Mouse (Mus musculus) neural tube, embryonic 15.5 days (tissue): Measurements from ENCODE around the gene Duox2. TPM values are rescaled to one million over a fixed set of nuclear protein-coding genes. Genes with fewer than 3 reads are reported as not detected.

Experiments used
- ATAC-seq: fragments of 200-750 bp; cut with Nextera tagmentation; 2 replicates; pipeline ENCODE4 v1.8.0; 2017; ENCODE audit warnings: mild to moderate bottlenecking, moderate TSS enrichment, moderate library complexity; ENCODE audit not compliant: low FRiP score
- H3K27ac ChIP-seq: fragments of 300-500 bp; sonication (generic); replicated peaks from 2 replicates; pipeline ENCODE4 v1.5.1; 2015; ENCODE audit warnings: mild to moderate bottlenecking, inconsistent platforms
- H3K27me3 ChIP-seq: fragments of 300-500 bp; sonication (generic); replicated peaks from 2 replicates; pipeline ENCODE4 v1.6.1; 2015; ENCODE audit warnings: inconsistent platforms
- H3K36me3 ChIP-seq: fragments of 300-500 bp; sonication (generic); 2 replicates; pipeline ENCODE4 v1.6.1; 2015; ENCODE audit warnings: inconsistent platforms
- H3K4me1 ChIP-seq: fragments of 300-500 bp; sonication (generic); 2 replicates; pipeline ENCODE4 v1.6.1; 2015; ENCODE audit warnings: inconsistent platforms
- H3K4me2 ChIP-seq: fragments of 300-500 bp; sonication (generic); 2 replicates; pipeline ENCODE4 v1.6.1; 2015; ENCODE audit warnings: inconsistent platforms, mild to moderate bottlenecking, moderate library complexity
- H3K4me3 ChIP-seq: fragments of 300-500 bp; sonication (generic); replicated peaks from 2 replicates; pipeline ENCODE4 v1.5.1; 2015; ENCODE audit warnings: mild to moderate bottlenecking, inconsistent platforms
- H3K9ac ChIP-seq: fragments of 300-500 bp; sonication (generic); replicated peaks from 2 replicates; pipeline ENCODE4 v1.6.1; 2015; ENCODE audit warnings: mild to moderate bottlenecking, inconsistent platforms
- H3K9me3 ChIP-seq: fragments of 300-500 bp; sonication (generic); replicated peaks from 2 replicates; pipeline ENCODE4 v1.6.1; 2016; ENCODE audit warnings: inconsistent platforms
- WGBS: fragments of 180-500 bp; shearing (Covaris S2); methylation state at CpG from one replicate; pipeline ENCODE4 v1.1.7; 2015; ENCODE audit warnings: mixed read lengths; 5-methylcytosine and 5-hydroxymethylcytosine counted together
- polyA plus RNA-seq: library from polyadenylated mRNA; unstranded; fragments of >200 nt; fragmentation: Nextera tagmentation; extraction: Ambion mirVana; gene quantifications from 2 replicates; pipeline ENCODE4 v1.2.1, GENCODE M21; 2015

The Duox2 gene
- polyA plus RNA-seq, 1 experiment from 2014 or later, result 0.12 TPM

DNA sequence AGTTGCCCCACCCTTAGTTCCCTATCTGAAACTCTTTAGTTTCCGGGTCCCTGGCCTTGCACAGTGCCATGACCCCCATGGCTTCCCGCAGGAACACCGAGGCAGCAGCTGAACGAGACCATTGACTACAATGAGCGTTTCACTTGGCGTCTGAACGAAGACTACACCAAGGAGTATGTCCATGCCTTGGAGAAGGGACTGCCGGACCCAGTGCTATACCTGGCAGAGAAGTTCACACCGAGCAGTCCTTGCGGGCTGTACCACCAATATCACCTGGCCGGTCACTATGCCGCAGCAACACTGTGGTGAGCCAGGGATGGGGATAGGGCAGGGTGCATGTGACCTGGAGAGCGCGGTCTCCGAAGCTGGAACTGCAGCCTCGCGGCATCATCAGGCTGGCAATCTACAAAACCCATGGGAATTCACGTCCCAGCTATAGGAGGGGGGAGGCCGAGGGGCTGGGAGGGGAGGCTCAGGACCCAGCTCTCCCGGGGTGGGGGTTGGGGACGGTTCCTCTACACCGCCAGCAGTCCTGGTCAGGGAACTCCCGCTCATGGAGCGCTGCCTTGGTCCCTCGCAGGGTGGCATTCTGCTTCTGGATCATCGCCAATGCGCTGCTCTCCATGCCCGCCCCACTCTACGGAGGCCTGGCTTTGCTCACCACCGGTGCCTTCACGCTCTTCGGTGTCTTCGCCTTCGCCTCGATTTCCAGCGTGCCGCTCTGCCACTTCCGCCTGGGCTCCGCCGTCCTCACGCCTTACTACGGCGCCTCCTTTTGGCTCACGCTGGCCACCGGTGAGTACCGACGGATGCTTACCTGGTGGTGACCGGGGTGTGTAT is 3.1 kb upstream of the Duox2 start:
- Histone ChIP-seq H3K4me1 (peaks cover 48% of the 10 kb centered on the region), H3K9me3 (no peaks in the 10 kb centered on the region), H3K27ac (no peak overlapping the region), H3K4me2 (peak overlapping the region; percentile 87), H3K4me3 (peak overlapping the region; percentile 45), H3K36me3 (no peaks in the 10 kb centered on the region), H3K27me3 (peaks cover 95% of the 10 kb centered on the region), H3K9ac (peak overlapping the region; percentile 52)
- WGBS, result under 1% methylated on average over 48 of the region's 48 CpGs
- peak; percentile 61 for ATAC-seq

DNA sequence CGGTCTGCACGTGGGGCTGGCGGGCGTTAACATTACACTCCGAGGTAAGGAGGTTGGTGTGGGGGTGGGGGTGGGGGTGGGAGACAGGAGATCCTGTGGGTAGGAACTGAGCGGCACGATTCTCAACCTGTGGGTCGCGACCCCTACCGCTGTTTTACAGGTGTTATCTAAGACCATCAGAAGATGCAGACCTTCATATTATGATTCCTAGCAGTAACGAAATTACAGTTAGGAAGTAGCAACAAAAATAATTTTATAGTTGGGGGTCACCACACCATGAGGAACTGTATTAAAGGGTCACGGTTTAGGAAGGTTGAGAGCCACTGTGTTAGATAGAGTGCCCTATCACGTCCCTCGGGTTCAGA is 2.4 kb upstream of the Duox2 start:
- no peak for ATAC-seq
- Histone ChIP-seq H3K4me2 (peak overlapping the region; percentile 87), H3K27ac (no peak overlapping the region), H3K9ac (no peak overlapping the region), H3K36me3 (no peaks in the 10 kb centered on the region), H3K4me3 (peak overlapping the region; percentile 45), H3K27me3 (peaks cover 94% of the 10 kb centered on the region), H3K4me1 (peaks cover 48% of the 10 kb centered on the region), H3K9me3 (no peaks in the 10 kb centered on the region)
- 5% methylated on average over 14 of the region's 14 CpGs for WGBS

DNA sequence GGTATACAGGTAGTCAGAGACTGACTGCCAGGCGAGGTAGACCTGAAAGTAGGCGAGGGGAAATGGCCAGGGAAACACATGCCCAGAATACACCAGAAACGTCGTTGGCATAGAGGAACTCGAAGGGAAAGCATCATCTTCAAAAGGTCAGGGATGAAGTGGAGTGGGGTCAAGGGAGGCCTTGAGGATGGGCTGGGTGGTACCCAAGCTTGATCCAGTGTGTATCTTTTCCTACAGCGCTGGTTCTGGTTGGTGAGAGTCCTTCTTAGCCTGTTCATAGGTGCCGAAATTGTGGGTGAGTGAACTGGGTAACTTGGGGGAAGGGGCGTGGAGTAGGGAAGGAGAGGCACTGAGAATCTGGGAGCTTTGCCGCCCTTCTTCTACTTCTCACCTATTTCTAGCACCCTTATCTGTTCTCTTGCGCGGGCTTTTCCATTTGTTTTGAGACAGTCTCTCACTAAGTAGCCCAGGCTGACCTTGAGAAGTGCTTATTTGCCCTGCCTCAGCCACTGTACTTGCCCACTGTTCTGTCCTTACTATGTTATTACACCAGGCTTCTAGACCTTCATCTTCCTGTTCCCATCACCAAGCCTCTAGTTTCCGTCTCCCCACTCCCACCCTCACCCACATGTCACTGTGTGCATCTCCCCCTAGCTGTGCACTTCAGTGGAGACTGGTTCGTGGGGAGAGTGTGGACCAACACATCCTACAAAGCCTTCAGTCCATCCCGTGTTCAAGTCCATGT is 1.8 kb upstream of the Duox2 start:
- H3K4me2 ChIP-seq, result 0 out of 2 replicates have a peak overlapping the region, but pooled peaks have one; percentile 4
- 9% methylated on average over 14 of the region's 14 CpGs for WGBS
- H3K4me3 ChIP-seq, result no peak overlapping the region

DNA sequence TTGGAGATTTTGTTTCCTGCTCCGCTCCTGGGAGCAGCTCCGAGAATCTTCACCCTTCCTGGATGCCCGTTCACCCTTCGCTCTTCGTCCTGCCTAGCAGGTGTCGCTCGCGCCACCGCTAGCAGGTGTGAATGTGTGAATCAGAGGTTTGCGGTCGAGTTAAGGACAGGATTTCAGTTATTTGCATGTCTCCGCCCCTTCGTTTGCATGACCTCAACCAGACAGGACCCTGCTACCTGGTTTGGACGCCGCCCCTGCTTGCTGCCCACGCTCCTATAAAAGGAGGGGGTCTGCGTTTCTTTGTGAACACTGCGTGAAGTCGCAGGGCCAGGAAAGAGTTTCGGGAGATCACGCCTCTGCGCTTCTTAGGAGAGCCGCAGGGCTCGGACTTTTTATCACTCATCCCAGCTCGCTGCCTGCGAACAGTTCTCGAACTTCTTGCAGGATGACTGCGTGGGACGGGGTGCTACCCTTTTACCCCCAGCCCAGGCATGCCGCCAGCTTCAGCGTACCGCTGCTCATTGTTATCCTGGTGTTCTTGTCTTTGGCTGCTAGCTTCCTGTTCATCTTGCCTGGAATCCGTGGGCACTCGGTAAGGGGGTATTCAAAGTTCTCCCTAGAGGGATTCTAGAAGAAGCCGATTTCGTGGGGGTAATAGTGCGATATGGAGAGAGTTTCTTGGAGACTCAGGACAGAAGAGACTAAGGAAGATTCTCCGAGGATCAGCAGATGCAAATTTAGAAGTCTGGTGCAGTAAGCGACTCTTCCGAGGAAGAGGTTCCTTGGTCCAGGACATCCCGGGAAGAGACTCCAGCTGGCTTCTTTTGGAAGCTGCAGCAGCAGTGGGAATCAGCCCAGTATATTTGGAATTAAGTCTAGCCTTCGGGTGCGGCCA is 594 bp upstream of the Duox2 start, which contains the start of gene Duoxa2:
Duoxa2 (plus strand) TSS at position 305 of the 895 bp plus-strand sequence.
- H3K4me3 ChIP-seq, result peak within 1 kb of the TSS; percentile 23
- H3K27me3 ChIP-seq, result peaks cover 94% of the 10 kb centered on the region
- H3K4me1 ChIP-seq, result peaks cover 48% of the 10 kb centered on the region
- peak within 1 kb of the TSS; percentile 56 for H3K4me2 ChIP-seq
- no peak for ATAC-seq
- no peaks in the 10 kb centered on the region for H3K36me3 ChIP-seq
- H3K9ac ChIP-seq, result 0 out of 2 replicates have a peak within 1 kb of the TSS, but pooled peaks have one; percentile 11
- WGBS, result under 1% methylated on average over 43 of the region's 43 CpGs
- no peak within 1 kb of the TSS for H3K27ac ChIP-seq
- H3K9me3 ChIP-seq, result no peaks in the 10 kb centered on the region

More for the DNA sequence above, 1.8 kb upstream of the Duox2 start:
- no peak overlapping the region for H3K27ac ChIP-seq
- no peaks in the 10 kb centered on the region for H3K9me3 ChIP-seq
- peaks cover 94% of the 10 kb centered on the region for H3K27me3 ChIP-seq
- H3K9ac ChIP-seq, result no peak overlapping the region
- no peaks in the 10 kb centered on the region for H3K36me3 ChIP-seq
- peaks cover 48% of the 10 kb centered on the region for H3K4me1 ChIP-seq
- no peak for ATAC-seq

DNA sequence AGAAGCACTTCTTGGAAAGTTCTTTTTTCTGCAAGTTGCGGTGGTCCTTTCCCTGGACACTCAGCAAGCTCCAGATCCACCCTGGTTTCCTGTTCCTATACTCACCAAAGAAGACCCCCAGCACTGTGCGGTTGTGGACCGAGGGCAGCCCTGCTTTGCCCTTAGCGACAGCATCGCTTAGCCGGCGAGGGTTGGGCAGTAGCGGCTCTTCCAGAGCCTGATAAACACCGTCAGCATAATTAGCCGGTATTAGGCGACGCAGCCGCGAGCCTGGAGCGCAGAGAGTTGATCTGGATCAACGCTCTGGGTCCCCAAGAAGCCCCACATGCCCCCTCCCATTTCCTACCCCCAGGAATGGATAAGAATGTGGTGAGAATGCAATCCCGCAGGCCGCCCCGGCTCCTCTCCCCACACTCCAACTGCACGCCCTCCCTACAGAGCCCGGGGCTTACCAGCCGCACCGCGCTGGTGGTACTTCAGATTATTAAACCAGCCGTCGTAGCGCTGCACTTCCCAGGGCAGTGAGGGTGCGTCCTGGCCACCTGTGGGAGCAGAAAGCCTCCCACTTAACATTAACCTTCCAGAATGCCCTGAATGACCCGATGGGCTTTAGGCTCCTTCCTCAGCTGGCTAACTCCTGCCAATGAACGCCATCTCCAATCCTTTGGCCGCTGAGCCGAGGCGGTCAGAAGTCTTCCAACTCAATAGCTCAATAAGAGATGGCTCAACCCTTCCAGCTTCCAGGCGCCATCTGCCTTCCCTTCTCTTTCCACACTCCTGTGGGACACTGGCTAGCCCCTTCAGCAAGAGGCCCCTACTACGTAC is 766 bp downstream of the Duox2 start:
- under 1% methylated on average over 35 of the region's 35 CpGs for WGBS
- peaks cover 90% of the 10 kb centered on the region for H3K27me3 ChIP-seq
- no peak for ATAC-seq
- no peaks in the 10 kb centered on the region for H3K36me3 ChIP-seq
- peak overlapping the region; percentile 23 for H3K4me3 ChIP-seq
- no peak overlapping the region for H3K27ac ChIP-seq
- peaks cover 45% of the 10 kb centered on the region for H3K4me1 ChIP-seq
- H3K9ac ChIP-seq, result no peak overlapping the region
- no peaks in the 10 kb centered on the region for H3K9me3 ChIP-seq
- peak overlapping the region; percentile 49 for H3K4me2 ChIP-seq

DNA sequence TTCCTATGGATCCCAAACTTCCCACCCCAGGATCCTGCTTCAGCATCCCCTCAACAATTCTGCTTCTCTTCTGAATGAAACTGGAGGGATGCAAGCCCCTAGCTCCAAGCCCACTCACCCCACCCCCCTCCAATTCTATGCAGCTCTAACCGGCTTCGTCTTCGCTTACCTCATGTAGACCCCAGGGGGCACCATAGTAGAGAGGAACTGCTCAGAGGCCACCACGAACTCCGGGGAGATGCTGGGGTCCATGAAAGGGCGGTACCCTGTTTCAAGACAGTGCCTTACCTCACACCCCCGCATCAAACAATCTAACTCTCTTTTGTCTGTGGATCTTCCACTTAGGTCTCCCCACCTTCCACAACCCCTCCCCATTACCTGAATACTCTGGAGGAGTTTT is 3.3 kb downstream of the Duox2 start:
- Histone ChIP-seq H3K27ac (no peak overlapping the region), H3K4me2 (no peak overlapping the region), H3K36me3 (no peaks in the 10 kb centered on the region), H3K9ac (no peak overlapping the region), H3K4me3 (no peak overlapping the region), H3K4me1 (peaks cover 27% of the 10 kb centered on the region), H3K27me3 (peaks cover 66% of the 10 kb centered on the region), H3K9me3 (no peaks in the 10 kb centered on the region)
- ATAC-seq, result no peak
- 5% methylated on average over 7 of the region's 7 CpGs for WGBS

DNA sequence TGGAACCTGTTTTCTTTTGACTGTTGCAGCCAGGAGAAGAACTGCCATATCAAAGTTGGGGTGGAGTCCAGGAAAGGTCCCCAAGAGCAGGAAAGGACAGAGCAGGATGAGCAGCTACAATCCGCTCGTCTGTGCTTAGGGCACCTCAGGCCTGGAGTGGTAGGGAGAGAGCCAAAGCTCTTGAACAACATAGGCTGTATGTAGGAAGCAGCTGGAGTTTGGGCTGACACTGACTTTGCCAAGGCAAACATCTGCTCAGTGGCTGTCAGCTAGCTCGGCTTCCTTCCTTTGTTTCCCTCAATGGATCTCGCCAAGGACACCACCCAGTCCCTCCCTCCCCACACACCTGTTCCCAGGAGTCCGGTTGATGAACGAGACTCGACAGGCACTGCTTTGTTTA is 12.1 kb downstream of the Duox2 start:
- H3K27ac ChIP-seq, result no peak overlapping the region
- no peaks in the 10 kb centered on the region for H3K27me3 ChIP-seq
- H3K9ac ChIP-seq, result no peak overlapping the region
- WGBS, result 56% methylated on average over 7 of the region's 7 CpGs
- no peaks in the 10 kb centered on the region for H3K9me3 ChIP-seq
- H3K36me3 ChIP-seq, result no peaks in the 10 kb centered on the region
- no peak for ATAC-seq
- H3K4me2 ChIP-seq, result no peak overlapping the region
- H3K4me1 ChIP-seq, result no peaks in the 10 kb centered on the region
- no peak overlapping the region for H3K4me3 ChIP-seq

DNA sequence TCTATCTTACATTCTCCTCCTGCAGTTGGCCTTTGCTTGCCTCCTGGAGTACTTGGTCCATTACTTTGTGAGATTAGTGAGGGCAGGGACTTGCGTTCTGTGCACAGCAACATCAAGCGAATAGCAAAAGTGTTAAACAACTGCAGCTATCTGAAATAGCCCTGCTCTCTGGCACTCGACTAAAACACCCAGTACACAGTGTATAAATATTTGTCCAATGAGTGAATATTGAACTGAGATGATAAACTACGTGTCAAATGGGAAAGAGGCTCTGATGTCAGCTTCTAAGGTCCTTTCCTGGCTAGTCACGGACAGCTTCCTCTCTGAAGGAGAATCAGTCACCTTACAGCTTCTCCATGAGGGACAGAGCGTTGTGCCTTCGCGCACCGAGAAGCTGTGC is 14.2 kb downstream of the Duox2 start:
- Histone ChIP-seq H3K4me3 (no peak overlapping the region), H3K4me1 (no peaks in the 10 kb centered on the region), H3K27me3 (no peaks in the 10 kb centered on the region), H3K36me3 (no peaks in the 10 kb centered on the region), H3K9me3 (no peaks in the 10 kb centered on the region), H3K27ac (no peak overlapping the region), H3K4me2 (no peak overlapping the region), H3K9ac (no peak overlapping the region)
- ATAC-seq, result no peak
- 87% methylated on average over 9 of the region's 9 CpGs for WGBS

DNA sequence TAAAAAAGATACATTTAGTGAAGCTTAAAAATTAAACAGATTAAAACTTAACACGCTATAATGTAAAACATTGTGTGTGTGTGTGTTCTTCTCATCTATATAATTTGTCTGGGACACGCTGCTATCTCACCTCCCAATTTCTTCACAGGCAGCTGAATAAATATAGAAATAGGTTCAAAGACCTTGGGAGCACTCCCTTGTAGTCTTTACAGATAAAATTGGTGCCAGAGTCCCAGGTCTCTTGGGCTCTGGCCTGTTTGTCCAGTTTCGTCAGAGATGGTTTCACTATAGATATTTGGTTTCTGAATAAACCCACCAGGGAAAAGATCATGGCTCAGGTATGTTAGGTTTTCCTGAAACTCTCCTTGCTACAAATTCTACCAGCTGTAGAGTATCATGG is 19.5 kb downstream of the Duox2 start:
- 87% methylated on average over 3 of the region's 3 CpGs for WGBS
- no peaks in the 10 kb centered on the region for H3K36me3 ChIP-seq
- ATAC-seq, result no peak

DNA sequence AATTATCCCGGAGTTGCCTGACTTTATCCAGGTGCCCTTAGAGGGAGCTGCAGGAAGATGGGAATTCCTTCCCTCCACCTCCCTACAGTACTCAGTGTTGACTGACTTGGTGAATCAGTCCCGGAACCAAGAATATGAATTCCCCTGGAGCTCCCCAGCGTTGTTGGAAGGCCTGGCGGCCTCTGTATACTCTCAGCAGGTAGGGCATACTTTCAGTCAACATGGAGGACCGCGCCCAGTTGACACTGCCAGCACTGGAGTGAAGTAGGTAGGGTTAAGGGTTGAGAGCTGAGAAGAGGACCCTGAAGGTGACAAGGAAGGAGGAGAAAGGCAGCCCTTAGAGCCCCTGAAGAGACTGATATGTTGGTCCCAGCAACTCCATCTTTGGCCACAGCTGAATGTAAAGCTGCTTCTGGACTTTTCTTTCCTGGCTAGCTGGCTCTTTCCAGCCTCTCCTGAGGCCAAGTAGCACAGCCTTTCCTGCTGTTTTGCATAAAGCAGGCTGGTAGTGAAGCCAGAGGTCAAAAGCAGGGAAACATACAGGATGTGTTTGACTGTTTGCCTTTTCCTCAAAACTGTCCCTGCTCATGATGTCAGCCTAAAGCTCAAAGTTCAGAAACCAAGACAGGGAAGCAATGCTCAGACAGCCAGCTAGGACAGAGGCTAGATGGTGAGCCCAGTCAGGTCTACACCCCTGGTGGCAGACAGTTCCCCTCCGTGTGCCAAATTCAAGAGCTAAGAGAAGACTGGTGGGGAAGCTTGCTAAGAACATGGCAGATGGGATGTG is 31.6 kb downstream of the Duox2 start:
- peaks cover 7% of the 10 kb centered on the region; the same call in 1 of the 2 replicates for H3K4me1 ChIP-seq
- no peak for ATAC-seq
- H3K27me3 ChIP-seq, result no peaks in the 10 kb centered on the region
- no peaks in the 10 kb centered on the region for H3K9me3 ChIP-seq
- H3K36me3 ChIP-seq, result no peaks in the 10 kb centered on the region
- 95% methylated on average over 7 of the region's 7 CpGs for WGBS
- H3K4me3 ChIP-seq, result no peak overlapping the region
- H3K4me2 ChIP-seq, result no peak overlapping the region
- H3K9ac ChIP-seq, result no peak overlapping the region
- no peak overlapping the region for H3K27ac ChIP-seq

More for the DNA sequence above, 19.5 kb downstream of the Duox2 start:
- no peak overlapping the region for H3K4me2 ChIP-seq
- no peak overlapping the region for H3K27ac ChIP-seq
- no peak overlapping the region for H3K4me3 ChIP-seq
- no peaks in the 10 kb centered on the region for H3K9me3 ChIP-seq
- no peak overlapping the region for H3K9ac ChIP-seq
- no peaks in the 10 kb centered on the region for H3K27me3 ChIP-seq
- H3K4me1 ChIP-seq, result no peaks in the 10 kb centered on the region
